Mouse (Mus musculus) frontal cortex, postnatal 36 days (tissue): ENCODE measurements around the gene Pla2g12b.
"Not testable (repeated sequence)": the region's sequence is repeated elsewhere in the genome, so short reads cannot be mapped to it uniquely, and the experiment has no call there.

Experiments
- DNase-seq, 2 experiments: peaks; one replicate each; pipeline ENCODE4 v3.0.0; 2022; ENCODE audit warnings: low spot score in 2 of 2

The Pla2g12b gene

DNA sequence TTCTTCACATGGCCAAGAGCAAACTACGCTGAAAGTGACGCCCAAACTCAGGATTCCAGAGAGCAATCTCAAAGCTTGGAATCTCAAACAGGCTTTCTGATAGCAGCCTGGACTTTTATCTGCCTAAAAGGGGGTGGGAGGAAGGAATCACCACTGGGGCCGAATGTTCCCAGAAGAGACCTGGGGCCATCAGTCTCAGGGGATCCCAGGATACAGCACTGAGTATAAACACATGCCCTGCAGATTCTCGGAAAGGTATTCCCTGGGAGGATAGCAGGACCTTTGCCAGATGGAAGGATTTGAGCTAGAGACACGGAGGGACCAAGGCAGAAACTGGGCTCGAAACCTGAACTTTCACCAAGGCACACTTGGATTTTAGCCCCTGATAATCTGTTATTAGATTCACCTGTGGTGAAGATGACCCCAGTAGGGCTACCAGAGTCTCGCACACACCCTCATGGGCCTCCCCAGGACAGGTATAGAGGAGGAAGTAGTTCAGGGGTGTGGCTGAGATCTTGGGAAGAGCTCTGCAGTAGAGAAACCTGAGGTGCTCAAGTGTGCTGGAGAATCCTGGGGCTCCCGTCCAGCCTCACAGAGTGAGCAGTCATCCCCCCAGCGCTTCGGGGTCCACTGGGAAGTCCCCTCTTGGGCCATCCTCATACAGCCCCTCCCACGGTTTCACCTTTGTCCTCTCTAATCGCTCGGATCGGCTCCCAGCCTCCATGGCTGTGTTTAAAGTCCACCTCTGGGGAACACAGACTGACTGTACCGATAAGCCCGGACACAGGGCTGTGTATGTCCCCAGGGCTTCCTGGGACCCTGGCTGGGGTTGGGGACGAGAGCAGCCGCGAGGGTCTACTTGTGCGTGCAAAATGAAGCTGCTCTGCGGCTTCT lies at the start of gene Pla2g12b:
Gene Pla2g12b, plus strand, starts transcription at position 762 of the 894 bp plus-strand sequence.
- no peak for DNase-seq

DNA sequence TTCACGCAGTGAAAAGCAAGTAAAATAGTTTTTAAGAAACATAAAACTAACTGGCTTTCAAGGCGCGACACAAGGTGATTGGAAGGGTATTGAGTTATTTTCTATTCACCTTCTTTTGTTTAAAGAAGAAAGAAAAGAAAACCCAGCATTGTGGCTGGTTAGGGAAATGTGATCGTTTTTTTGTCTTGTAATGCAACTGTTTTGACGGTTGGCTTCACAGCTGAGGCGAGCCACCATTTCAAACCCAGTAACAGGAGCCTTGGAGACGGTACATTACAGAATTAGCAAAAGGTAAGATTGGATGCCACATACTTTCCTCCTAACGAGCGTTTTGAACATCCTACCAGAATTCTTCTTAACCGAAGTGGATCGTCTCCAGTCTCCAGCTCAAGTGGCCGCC lies 49.3 kb upstream of the Pla2g12b start:
- DNase-seq: no peak

GRCm38 (mm10) chr10:59355020-59355419 lies 48.4 kb upstream of the Pla2g12b start:
- no peak for DNase-seq

GRCm38 (mm10) chr10:59358744-59359143 lies 44.7 kb upstream of the Pla2g12b start:
- DNase-seq: no peak

GRCm38 (mm10) chr10:59363208-59363607 lies 40.3 kb upstream of the Pla2g12b start:
- no peak for DNase-seq

- DNase-seq: no peak
Observed at GRCm38 (mm10) chr10:59364551-59364950, 38.9 kb upstream of the Pla2g12b start.

DNA sequence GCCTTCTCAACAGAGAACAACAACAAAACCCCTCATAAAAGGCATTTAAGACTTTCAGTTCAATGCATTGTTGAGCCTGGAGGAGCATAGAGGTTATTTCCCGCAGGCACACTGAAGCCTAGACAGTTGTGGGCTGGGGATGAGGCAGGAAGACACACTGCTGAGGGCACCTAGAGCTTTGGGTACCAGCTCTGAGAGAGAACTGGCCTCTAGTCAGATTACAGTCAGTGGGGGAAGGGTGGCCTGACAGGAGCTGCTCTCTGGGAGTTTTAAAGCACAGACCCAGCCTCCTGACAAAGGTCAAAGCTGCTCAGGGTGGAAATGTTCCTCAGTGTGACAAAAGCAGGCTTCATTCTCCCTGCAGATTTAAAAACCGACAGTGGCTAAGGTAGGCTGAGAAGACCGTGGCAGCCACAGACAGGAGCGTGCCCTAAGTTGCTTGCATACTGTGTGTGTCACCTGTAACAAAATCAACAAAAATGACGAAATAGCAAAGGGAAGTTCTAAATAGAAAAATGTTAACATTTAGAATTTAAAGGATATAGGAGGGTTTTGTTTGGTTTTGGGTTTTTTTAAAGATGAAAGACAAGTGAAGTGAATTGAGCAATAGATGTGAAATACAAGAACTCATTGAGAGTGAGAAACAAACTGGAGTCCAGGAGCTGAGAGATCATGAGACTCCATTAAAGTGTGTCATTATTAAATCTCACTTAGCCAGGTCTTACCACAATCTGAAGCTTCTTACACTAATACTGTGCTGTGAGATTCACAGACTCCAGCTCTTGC lies 37.5 kb upstream of the Pla2g12b start:
- DNase-seq: no peak

- DNase-seq: no peak
Observed at GRCm38 (mm10) chr10:59366746-59367145, 36.7 kb upstream of the Pla2g12b start.

GRCm38 (mm10) chr10:59367206-59367605 lies 36.3 kb upstream of the Pla2g12b start:
- DNase-seq: no peak

GRCm38 (mm10) chr10:59368729-59369128 lies 34.7 kb upstream of the Pla2g12b start:
- DNase-seq: no peak

GRCm38 (mm10) chr10:59369426-59369825 lies 34.0 kb upstream of the Pla2g12b start:
- no peak for DNase-seq

- no peak for DNase-seq
Observed at GRCm38 (mm10) chr10:59377906-59378305, 25.6 kb upstream of the Pla2g12b start.

- DNase-seq: no peak
Observed at GRCm38 (mm10) chr10:59378728-59379127, 24.7 kb upstream of the Pla2g12b start.

GRCm38 (mm10) chr10:59379927-59380326 lies 23.5 kb upstream of the Pla2g12b start:
- no peak for DNase-seq

DNA sequence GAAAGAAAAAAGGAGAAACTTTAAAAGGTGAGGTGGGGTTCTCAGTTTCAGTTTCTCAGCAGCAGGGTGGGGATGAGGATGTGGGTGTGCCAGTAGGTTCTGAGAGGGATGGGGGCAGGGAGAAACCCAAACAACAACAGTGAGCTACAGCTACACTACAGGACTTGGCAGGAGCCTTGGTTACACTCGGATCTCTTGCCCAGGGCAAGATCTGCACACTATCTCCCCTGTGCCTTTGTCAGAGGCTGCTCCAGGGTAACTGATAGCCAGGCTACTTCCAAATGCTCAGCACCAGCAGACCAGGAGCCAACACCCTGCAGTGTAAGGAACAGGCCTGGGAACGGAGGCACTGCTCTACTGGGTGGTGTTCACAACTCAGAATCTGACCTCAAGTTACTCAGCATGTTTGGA lies 23.0 kb upstream of the Pla2g12b start:
- no peak for DNase-seq

DNA sequence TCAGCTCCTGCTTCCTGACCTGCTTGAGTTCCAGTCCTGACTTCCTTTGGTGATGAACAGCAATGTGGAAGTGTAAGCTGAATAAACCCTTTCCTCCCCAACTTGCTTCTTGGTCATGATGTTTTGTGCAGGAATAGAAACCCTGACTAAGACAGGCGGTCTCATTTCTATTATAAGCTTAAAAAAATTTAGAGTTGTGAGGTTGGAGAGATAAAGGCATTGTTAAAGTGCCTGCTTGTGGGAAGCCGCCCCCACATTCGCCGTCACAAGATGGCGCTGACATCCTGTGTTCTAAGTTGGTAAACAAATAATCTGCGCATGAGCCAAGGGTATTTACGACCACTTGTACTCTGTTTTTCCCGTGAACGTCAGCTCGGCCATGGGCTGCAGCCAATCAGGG lies 21.9 kb upstream of the Pla2g12b start:
- DNase-seq: not testable (repeated sequence)

- DNase-seq: no peak
Observed at GRCm38 (mm10) chr10:59386951-59387350, 16.5 kb upstream of the Pla2g12b start.

DNA sequence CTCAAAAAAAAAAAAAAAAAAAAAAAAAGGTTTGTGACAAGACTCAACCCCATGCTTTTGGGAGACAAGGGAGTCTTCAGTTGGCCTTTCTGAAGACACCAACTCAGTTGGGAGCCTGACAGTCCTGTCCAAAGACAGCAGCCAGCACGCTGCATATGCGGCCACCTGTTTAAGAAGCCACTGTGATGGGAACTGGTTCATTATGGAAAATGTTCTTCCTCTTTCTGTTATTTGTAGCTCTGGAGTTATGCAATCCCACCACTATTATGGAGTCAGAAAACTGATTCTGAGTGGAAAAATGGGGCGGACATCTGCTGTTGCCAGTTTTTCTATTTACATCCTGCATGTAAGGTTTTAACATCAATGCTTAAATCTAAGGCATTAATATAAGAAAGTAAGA lies 13.8 kb upstream of the Pla2g12b start:
- peak in 1 of 2 experiments; percentile 45 for DNase-seq

GRCm38 (mm10) chr10:59391907-59392306 lies 11.6 kb upstream of the Pla2g12b start:
- DNase-seq: no peak

DNA sequence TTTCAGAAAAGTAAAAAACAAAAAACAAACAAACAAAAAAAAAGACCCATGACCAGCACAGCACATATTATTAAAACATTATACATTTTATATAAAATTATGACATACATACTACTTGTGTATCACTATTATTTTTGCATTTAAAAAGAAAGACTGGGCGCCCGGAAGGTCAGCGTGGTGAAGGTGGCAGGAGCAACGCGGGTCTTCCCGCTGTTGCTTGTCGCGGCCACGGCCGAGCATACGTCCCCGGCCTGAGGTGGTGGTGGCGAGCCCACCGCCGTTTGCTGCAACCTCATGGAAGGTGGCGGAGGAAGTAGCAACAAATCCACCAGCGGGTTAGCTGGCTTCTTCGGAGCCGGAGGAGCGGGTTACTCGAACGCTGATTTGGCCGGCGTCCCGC lies 8.0 kb upstream of the Pla2g12b start, which contains the start of gene Gm10273:
Gene Gm10273, plus strand, starts transcription at position 172 of the 400 bp plus-strand sequence.
- DNase-seq: not testable (repeated sequence)

DNA sequence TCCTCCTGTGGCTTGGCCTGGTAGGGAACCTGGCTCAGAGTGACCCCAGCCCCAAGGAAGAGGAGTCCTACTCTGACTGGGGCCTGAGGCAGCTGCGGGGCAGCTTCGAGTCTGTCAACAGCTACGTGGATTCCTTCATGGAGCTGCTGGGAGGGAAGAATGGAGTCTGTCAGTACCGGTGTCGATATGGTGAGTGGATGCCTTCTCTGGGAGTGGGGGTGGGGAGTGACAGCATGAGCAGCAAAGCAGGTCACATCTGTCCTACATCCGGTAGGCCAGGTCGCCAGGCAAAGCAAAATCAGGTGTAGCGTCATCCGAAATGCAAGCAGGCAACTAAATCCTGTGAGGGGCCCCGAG lies 311 bp downstream of the Pla2g12b start:
- no peak for DNase-seq

- no peak for DNase-seq
Observed at GRCm38 (mm10) chr10:59408499-59408898, 5.0 kb downstream of the Pla2g12b start.

DNA sequence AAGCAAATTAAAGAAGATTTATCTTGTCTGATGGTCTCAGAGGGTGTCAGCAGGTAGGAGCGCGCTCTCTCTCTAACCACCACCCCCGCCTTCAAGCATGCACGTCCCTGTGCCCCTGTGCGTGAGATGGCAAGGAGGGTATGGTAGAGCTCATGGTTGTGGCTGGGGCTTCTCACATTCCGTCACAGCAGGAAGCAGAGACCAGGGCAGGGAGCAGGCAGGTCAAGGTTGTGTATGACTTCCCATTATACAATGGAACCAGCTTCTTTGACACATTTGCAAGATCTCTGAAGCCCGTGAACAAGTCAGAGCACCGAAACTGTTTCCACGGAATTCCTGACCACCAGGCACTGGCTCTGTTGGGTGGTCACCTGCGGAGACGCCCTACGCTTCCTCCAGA lies 6.8 kb downstream of the Pla2g12b start:
- DNase-seq: no peak
